Mouse (Mus musculus): ENCODE measurements at regions not wholly inside any gene's neighbourhood (a gene's known extent, or its start where the extent isn't known, plus 50 kb on each side); places are given as distances from the start of the nearest gene placed in this dataset.
A peak's percentile ranks its signal among the peaks of the same experiment; 100 is the strongest.
"Not testable (repeated sequence)": the region's sequence is repeated elsewhere in the genome, so short reads cannot be mapped to it uniquely, and the experiment has no call there.

DNA sequence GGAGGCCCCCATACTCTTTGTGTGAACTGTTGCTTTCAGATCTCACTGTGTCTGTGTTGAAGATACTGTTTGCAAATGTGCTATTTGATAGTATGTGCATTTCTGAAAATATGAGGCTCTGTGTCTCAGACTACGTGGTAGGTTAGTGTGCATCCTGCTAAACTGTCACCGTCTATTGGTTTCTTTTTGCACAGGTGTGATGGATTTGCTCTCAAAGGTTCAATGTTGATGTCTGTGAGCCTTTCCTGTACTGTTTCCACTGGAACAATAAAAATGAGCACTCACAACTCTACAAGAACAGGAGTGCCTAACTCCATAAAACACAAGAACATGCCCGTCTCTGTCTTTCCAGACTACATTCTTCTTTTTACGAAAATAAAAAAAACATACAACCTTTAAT lies 518.2 kb upstream of the Ptger4 start:
- Histone ChIP-seq H3K9me3 (ENCODE audit: control insufficient read depth, low read length) (no peaks in the 10 kb centered on the region), H3K36me3 (ENCODE audit: control insufficient read depth, insufficient read depth, low read length) (no peaks in the 10 kb centered on the region), H3K9ac (ENCODE audit: low read depth, low read length) (no peak overlapping the region), H3K27ac (ENCODE audit: low read depth, low read length) (no peak overlapping the region), H3K27me3 (replicated peaks; ENCODE audit: control insufficient read depth, insufficient read depth, low read length) (no peaks in the 10 kb centered on the region), H3K4me3 (ENCODE audit: low read length) (no peak overlapping the region), H3K4me2 (ENCODE audit: low read length) (no peak overlapping the region), H3K4me1 (ENCODE audit: control insufficient read depth, insufficient read depth, low read depth, low read length) (no peaks in the 10 kb centered on the region)
- no peak for ATAC-seq
- 94% methylated on average over 4 of the region's 4 CpGs for WGBS

DNA sequence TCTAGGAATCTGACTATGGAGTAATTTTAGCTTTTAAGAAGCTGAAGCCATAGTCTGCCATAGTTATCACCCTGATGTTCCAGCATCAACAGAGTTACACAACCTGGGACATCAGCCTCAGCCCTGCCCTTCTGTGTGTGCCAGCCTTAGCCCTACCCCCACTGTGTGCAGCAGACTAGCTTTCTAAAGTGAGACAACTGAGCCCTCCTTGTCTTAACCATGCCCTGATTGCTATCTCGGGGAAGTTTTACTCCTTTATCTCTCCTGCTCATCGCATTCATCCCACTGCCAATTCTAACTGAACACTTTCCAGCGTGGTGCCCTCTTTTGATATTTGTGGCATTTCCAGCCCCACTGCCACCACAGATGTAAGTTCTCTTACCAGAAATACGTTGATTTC lies 522.5 kb upstream of the Dab2 start:
- Histone ChIP-seq H3K4me3 (ENCODE audit: low read length) (no peak overlapping the region), H3K4me2 (ENCODE audit: low read length) (no peak overlapping the region), H3K27me3 (replicated peaks; ENCODE audit: control insufficient read depth, insufficient read depth, low read length) (no peaks in the 10 kb centered on the region), H3K36me3 (ENCODE audit: control insufficient read depth, insufficient read depth, low read length) (no peaks in the 10 kb centered on the region), H3K27ac (ENCODE audit: low read depth, low read length) (no peak overlapping the region), H3K9me3 (ENCODE audit: control insufficient read depth, low read length) (no peaks in the 10 kb centered on the region), H3K9ac (ENCODE audit: low read depth, low read length) (no peak overlapping the region), H3K4me1 (ENCODE audit: control insufficient read depth, insufficient read depth, low read depth, low read length) (no peaks in the 10 kb centered on the region)
- no peak for ATAC-seq
- WGBS: 88% methylated on average over 4 of the region's 4 CpGs

DNA sequence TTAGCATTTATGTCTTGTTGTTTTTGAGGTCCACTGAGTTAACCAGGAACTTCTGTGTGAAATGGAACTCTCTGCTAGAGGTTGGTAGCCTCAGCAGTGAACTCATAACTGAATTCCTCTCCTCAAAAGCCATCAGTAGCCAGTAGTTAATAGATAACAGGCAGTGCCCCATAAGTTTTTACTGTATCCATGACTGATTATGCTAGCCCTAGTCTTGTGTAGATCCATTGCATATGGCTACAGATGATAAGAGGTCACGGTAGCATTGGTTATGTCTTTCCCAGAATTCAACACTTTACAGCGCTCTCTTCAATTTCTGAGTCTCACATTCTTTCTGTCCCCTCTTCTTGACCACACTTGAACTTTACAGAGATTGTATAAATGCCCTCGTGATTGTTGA lies 499.7 kb upstream of the Dab2 start:
- WGBS: 95% methylated on average over 3 of the region's 3 CpGs
- H3K9me3 ChIP-seq (ENCODE audit: control insufficient read depth, low read length): no peaks in the 10 kb centered on the region
- no peaks in the 10 kb centered on the region for H3K36me3 ChIP-seq (ENCODE audit: control insufficient read depth, insufficient read depth, low read length)
- H3K27me3 ChIP-seq (replicated peaks; ENCODE audit: control insufficient read depth, insufficient read depth, low read length): no peaks in the 10 kb centered on the region
- no peaks in the 10 kb centered on the region for H3K4me1 ChIP-seq (ENCODE audit: control insufficient read depth, insufficient read depth, low read depth, low read length)
- no peak for ATAC-seq
- no peak overlapping the region for H3K27ac ChIP-seq (ENCODE audit: low read depth, low read length)
- no peak overlapping the region for H3K4me2 ChIP-seq (ENCODE audit: low read length)
- H3K9ac ChIP-seq (ENCODE audit: low read depth, low read length): no peak overlapping the region
- no peak overlapping the region for H3K4me3 ChIP-seq (ENCODE audit: low read length)

DNA sequence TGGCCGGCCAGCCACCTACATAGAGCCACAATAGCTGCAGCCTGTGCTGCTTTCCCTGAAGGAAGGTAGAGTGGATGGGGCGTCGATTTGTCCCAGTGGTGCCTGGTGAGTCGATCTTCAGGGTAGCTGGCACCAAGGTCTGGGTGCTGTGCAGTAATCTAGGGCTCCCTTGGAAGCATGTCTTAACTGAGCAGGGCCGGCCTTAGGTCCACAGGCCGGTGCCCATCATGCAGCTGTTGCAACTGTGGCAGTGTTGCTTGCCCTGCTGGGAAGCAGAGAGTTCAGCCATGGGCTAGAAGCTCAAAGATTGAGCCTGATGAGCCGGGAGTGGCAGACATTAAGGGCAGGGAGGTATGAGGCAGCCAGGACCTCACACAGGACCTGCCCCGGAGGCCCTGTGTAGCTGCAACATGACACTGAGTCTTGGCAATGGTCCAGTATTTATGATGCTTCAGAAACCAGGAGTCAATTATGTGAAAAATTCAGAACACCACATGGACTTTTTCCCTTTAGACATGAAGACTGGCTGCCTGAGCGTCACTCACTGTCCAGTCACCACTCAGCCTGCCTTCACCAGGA lies 488.3 kb upstream of the Dab2 start:
- Histone ChIP-seq H3K4me3 (ENCODE audit: low read length) (no peak overlapping the region), H3K4me2 (ENCODE audit: low read length) (no peak overlapping the region), H3K27me3 (replicated peaks; ENCODE audit: control insufficient read depth, insufficient read depth, low read length) (no peaks in the 10 kb centered on the region), H3K9me3 (ENCODE audit: control insufficient read depth, low read length) (no peaks in the 10 kb centered on the region), H3K4me1 (ENCODE audit: control insufficient read depth, insufficient read depth, low read depth, low read length) (no peaks in the 10 kb centered on the region), H3K36me3 (ENCODE audit: control insufficient read depth, insufficient read depth, low read length) (no peaks in the 10 kb centered on the region), H3K9ac (ENCODE audit: low read depth, low read length) (no peak overlapping the region), H3K27ac (ENCODE audit: low read depth, low read length) (no peak overlapping the region)
- peak; percentile 20; the same call in 1 of the 2 replicates for ATAC-seq
- 75% methylated on average over 9 of the region's 9 CpGs for WGBS

DNA sequence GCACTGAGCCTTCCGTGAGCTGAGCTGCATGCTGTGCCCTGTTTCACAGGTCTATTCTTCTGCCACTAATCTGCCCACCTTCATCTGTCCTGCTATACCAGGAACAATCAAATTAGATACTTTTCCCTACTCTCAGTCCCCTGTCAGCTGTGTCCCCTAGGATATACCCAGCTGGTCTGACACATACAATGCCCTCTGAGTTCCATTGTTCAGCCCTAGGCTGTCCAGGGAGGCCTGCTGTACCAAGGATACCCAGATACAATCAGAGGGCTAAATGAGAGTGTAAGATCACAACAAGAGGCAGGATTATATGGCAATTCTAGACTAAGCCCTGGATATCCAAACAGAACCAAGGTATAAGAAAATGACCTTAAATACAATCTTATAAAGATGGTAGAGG lies 487.6 kb upstream of the Dab2 start:
- Histone ChIP-seq H3K27ac (ENCODE audit: low read depth, low read length) (no peak overlapping the region), H3K27me3 (replicated peaks; ENCODE audit: control insufficient read depth, insufficient read depth, low read length) (no peaks in the 10 kb centered on the region), H3K9ac (ENCODE audit: low read depth, low read length) (no peak overlapping the region), H3K4me3 (ENCODE audit: low read length) (no peak overlapping the region), H3K36me3 (ENCODE audit: control insufficient read depth, insufficient read depth, low read length) (no peaks in the 10 kb centered on the region), H3K4me2 (ENCODE audit: low read length) (no peak overlapping the region), H3K9me3 (ENCODE audit: control insufficient read depth, low read length) (no peaks in the 10 kb centered on the region), H3K4me1 (ENCODE audit: control insufficient read depth, insufficient read depth, low read depth, low read length) (no peaks in the 10 kb centered on the region)
- WGBS: 94% methylated on average over 1 of the region's 1 CpGs
- ATAC-seq: 0 out of 2 replicates have a peak, but pooled peaks have one; percentile 24

DNA sequence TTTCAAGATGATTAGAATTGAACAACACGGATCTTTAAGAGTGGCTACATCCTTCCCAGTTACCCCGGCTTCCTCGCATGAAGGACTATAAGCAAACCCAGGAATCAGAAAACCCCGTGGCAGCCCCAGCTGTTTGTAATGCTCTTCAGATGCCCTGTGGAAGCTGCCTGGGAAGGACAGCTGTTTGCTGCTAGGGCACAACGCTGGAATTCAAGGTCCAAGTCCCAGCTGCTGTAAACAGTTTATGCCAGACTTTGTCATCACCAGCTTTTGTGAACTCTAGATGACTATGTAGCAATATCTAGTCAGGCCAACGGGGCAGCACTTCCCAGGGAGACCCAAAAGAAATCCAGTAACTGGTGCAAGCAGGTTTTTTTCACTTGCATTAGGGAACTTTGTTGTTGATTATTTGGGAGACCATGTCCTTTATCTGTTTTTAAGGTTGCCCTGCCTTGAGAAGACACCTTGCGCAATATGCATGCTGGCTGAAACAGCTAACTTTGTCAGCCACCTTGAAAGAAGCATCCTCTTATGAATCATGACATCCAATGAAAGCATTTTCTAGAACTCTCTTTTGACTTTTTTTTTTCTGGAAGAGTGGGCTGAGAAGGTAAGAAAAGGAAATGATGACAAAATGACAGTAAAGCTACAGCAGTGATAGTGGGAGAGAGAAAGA lies 481.5 kb upstream of the Dab2 start:
- Histone ChIP-seq H3K4me2 (ENCODE audit: low read length) (no peak overlapping the region), H3K9me3 (ENCODE audit: control insufficient read depth, low read length) (no peaks in the 10 kb centered on the region), H3K36me3 (ENCODE audit: control insufficient read depth, insufficient read depth, low read length) (no peaks in the 10 kb centered on the region), H3K27ac (ENCODE audit: low read depth, low read length) (no peak overlapping the region), H3K9ac (ENCODE audit: low read depth, low read length) (no peak overlapping the region), H3K4me3 (ENCODE audit: low read length) (no peak overlapping the region), H3K27me3 (replicated peaks; ENCODE audit: control insufficient read depth, insufficient read depth, low read length) (no peaks in the 10 kb centered on the region), H3K4me1 (ENCODE audit: control insufficient read depth, insufficient read depth, low read depth, low read length) (no peaks in the 10 kb centered on the region)
- 72% methylated on average over 7 of the region's 7 CpGs for WGBS
- no peak for ATAC-seq

DNA sequence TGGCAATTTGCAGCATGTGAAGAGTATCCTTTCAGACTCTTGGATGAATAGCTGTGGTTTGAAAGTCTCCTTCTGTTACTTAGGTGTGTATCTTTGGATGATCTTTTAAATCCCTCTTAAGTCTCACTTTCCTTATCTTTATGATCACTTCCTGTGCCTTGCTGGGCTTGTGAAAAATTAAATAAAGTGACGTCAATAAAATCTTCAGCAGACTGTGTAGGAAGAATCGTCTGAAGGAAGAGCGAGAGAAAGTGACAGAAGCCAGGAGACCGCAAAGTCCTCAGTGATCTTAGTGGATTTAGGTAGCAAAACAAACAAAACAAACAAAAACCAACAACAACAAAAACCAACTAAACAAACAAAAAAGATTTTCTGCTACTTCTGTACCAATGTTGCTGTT lies 459.6 kb upstream of the Dab2 start:
- no peak overlapping the region for H3K4me3 ChIP-seq (ENCODE audit: low read length)
- 90% methylated on average over 4 of the region's 4 CpGs for WGBS
- no peak overlapping the region for H3K4me2 ChIP-seq (ENCODE audit: low read length)
- no peaks in the 10 kb centered on the region for H3K4me1 ChIP-seq (ENCODE audit: control insufficient read depth, insufficient read depth, low read depth, low read length)
- no peaks in the 10 kb centered on the region for H3K27me3 ChIP-seq (replicated peaks; ENCODE audit: control insufficient read depth, insufficient read depth, low read length)
- no peak overlapping the region for H3K9ac ChIP-seq (ENCODE audit: low read depth, low read length)
- no peaks in the 10 kb centered on the region for H3K9me3 ChIP-seq (ENCODE audit: control insufficient read depth, low read length)
- ATAC-seq: no peak
- no peaks in the 10 kb centered on the region for H3K36me3 ChIP-seq (ENCODE audit: control insufficient read depth, insufficient read depth, low read length)
- H3K27ac ChIP-seq (ENCODE audit: low read depth, low read length): no peak overlapping the region

DNA sequence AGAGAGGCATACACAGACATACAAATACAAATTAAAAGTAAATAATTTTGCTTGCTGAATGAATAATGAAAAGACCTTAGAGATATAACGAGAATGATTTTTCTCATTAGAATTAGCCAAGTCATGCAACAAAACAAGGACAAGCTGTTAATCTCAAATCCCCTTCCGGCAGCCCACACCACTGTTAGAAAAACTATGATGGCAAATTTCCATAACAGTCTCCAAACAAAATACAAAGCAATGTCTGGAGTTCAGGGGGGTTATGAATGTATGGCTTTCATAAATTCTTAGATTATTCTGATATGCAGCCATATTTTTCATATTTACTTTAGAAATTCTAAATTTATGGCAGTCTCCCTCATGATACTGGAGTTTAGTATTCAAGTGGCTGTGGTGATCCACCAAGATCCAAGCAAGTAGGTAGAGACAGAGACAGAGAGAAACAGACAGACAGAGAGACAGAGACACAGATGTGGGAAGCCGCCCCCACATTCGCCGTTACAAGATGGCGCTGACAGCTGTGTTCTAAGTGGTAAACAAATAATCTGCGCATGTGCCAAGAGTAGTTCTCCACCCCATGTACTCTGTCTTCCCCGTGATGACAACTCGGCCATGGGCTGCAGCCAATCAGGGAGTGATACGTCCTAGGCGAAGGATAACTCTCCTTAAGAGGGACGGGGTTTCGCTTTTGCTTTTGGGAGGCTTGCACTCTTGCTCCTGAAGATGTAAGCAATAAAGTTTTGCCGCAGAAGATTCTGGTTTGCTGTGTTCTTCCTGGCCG lies 458.0 kb upstream of the Dab2 start:
- not testable (repeated sequence) for H3K4me1 ChIP-seq (ENCODE audit: control insufficient read depth, insufficient read depth, low read depth, low read length); ATAC-seq; H3K27ac ChIP-seq (ENCODE audit: low read depth, low read length); H3K9me3 ChIP-seq (ENCODE audit: control insufficient read depth, low read length); H3K4me2 ChIP-seq (ENCODE audit: low read length); H3K36me3 ChIP-seq (ENCODE audit: control insufficient read depth, insufficient read depth, low read length); H3K27me3 ChIP-seq (replicated peaks; ENCODE audit: control insufficient read depth, insufficient read depth, low read length); H3K9ac ChIP-seq (ENCODE audit: low read depth, low read length); H3K4me3 ChIP-seq (ENCODE audit: low read length)
- WGBS: 95% methylated on average over 15 of the region's 15 CpGs

DNA sequence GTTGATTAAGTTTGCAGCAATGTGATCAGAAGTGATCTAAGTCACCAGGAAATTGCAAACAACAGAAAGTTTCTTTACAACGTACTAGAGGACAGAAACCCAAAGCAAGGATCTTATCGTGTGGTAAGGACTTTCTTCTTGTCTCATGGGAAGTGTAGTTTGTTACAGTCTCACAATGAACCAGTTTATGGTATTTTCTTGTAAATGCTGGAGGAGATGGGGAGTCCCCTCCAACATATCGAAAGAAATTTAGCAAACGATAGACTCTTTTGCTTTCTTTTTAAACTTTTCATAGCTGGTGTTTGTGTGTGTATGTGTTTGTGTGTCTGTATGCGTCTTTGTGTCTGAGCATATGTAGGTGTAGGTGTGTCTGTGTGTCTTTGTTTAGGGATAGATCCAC lies 453.0 kb upstream of the Dab2 start:
- Histone ChIP-seq H3K36me3 (ENCODE audit: control insufficient read depth, insufficient read depth, low read length) (no peaks in the 10 kb centered on the region), H3K9ac (ENCODE audit: low read depth, low read length) (no peak overlapping the region), H3K4me1 (ENCODE audit: control insufficient read depth, insufficient read depth, low read depth, low read length) (no peaks in the 10 kb centered on the region), H3K4me2 (ENCODE audit: low read length) (no peak overlapping the region), H3K9me3 (ENCODE audit: control insufficient read depth, low read length) (no peaks in the 10 kb centered on the region), H3K27me3 (replicated peaks; ENCODE audit: control insufficient read depth, insufficient read depth, low read length) (no peaks in the 10 kb centered on the region), H3K27ac (ENCODE audit: low read depth, low read length) (no peak overlapping the region), H3K4me3 (ENCODE audit: low read length) (no peak overlapping the region)
- WGBS: 91% methylated on average over 5 of the region's 5 CpGs
- no peak for ATAC-seq

All from hindbrain, embryonic 16.5 days (tissue).